Mouse (Mus musculus) heart, embryonic 10.5 days (tissue): ENCODE data around the gene Ctse. TPM values are rescaled to one million over a fixed set of nuclear protein-coding genes. Genes with fewer than 3 reads are reported as not detected.

Experiments
- DNase-seq: peaks from one replicate; pipeline ENCODE4 v3.0.0-alpha.2; 2017; ENCODE audit warnings: low spot score
- H3K27ac ChIP-seq: fragments of 300-500 bp; sonication (generic); 2 replicates; pipeline ENCODE4 v1.5.1; 2016; ENCODE audit warnings: mild to moderate bottlenecking
- H3K27me3 ChIP-seq: fragments of 300-500 bp; sonication (generic); 2 replicates; pipeline ENCODE4 v1.6.1; 2016; ENCODE audit warnings: mild to moderate bottlenecking; ENCODE audit not compliant: poor library complexity, insufficient read depth, severe bottlenecking
- H3K36me3 ChIP-seq: fragments of 300-500 bp; sonication (generic); 2 replicates; pipeline ENCODE4 v1.6.1; 2016; ENCODE audit warnings: mild to moderate bottlenecking, moderate library complexity
- H3K4me1 ChIP-seq: fragments of 300-500 bp; sonication (generic); 2 replicates; pipeline ENCODE4 v1.6.1; 2016; ENCODE audit warnings: mild to moderate bottlenecking
- H3K4me3 ChIP-seq: fragments of 300-500 bp; sonication (generic); 2 replicates; pipeline ENCODE4 v1.5.1; 2016; ENCODE audit warnings: mild to moderate bottlenecking, moderate library complexity
- H3K9me3 ChIP-seq: fragments of 300-500 bp; sonication (generic); 2 replicates; pipeline ENCODE4 v1.6.1; 2016; ENCODE audit warnings: mild to moderate bottlenecking, moderate library complexity
- WGBS: fragments of 180-500 bp; shearing (Covaris S2); methylation state at CpG from one replicate; pipeline ENCODE4 v1.1.7; 2016; 5-methylcytosine and 5-hydroxymethylcytosine counted together
- polyA plus RNA-seq: library from polyadenylated mRNA; unstranded; fragments of >200 nt; fragmentation: Nextera tagmentation; extraction: Ambion mirVana; gene quantifications from 2 replicates; pipeline ENCODE4 v1.2.1, GENCODE M21; 2016

Ctse gene
- polyA plus RNA-seq, 1 experiment from 2014 or later, result 0.21 TPM

- Histone ChIP-seq H3K27ac (peak overlapping the region; percentile 57; the same call in 1 of the 2 replicates), H3K27me3 (no peaks in the 10 kb centered on the region), H3K4me1 (peaks cover 12% of the 10 kb centered on the region), H3K9me3 (no peaks in the 10 kb centered on the region), H3K36me3 (no peaks in the 10 kb centered on the region), H3K4me3 (no peak overlapping the region)
- no peak for DNase-seq
- 60% methylated on average over 20 of the region's 20 CpGs for WGBS
These were observed 76.6 kb downstream of the Ctse start for GRCm38 (mm10) chr1:131714388-131715337.

DNA sequence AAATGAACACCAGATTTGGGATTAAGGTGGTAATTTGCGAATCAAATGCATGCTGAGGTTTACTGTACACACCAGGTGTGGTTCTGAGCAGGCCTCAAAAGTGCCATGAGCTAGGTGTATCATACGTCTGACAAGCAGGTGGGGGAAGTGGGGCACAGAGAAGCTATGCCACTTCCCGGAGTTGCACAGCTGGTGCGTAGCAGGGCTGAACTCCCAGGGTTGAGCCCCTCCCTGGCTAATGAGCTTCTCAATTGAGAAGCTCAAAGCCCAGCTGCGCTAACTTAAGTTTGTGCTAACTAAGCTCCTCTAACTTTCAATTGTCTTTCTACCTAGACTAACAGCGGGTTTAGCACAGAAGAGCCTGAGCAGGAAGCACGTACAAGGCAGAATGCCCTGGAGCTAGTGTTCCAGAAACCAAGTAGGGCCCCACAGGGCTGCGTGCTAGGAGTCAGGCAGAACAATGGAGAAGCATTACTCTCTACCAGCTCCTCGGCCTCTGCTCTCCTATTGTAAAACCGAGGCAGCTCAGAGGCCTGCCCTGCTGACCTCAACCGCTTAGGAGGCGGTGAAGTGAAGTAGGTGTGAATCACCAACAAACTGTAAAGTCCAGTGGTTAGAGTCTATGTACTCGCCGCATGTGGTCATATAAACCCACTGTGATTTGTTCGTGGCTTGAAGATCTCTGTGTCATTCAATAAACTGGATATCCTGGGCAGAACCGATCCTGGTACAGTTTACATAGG, 81.0 kb downstream of the Ctse start:
- H3K36me3 ChIP-seq, result no peaks in the 10 kb centered on the region
- no peak for DNase-seq
- WGBS, result 73% methylated on average over 16 of the region's 16 CpGs

GRCm38 (mm10) chr1:131721989-131722388, 83.9 kb downstream of the Ctse start:
- 66% methylated on average over 3 of the region's 3 CpGs for WGBS
- Histone ChIP-seq H3K9me3 (no peaks in the 10 kb centered on the region), H3K27ac (no peak overlapping the region), H3K36me3 (no peaks in the 10 kb centered on the region), H3K27me3 (no peaks in the 10 kb centered on the region; the same call in 1 of the 2 replicates), H3K4me3 (no peak overlapping the region), H3K4me1 (peaks cover 10% of the 10 kb centered on the region)
- DNase-seq, result no peak

More for the DNA sequence above, 81.0 kb downstream of the Ctse start:
- no peaks in the 10 kb centered on the region; the same call in 1 of the 2 replicates for H3K27me3 ChIP-seq
- H3K9me3 ChIP-seq, result no peaks in the 10 kb centered on the region
- H3K4me1 ChIP-seq, result peaks cover 8% of the 10 kb centered on the region
- no peak overlapping the region for H3K4me3 ChIP-seq
- no peak overlapping the region for H3K27ac ChIP-seq

DNA sequence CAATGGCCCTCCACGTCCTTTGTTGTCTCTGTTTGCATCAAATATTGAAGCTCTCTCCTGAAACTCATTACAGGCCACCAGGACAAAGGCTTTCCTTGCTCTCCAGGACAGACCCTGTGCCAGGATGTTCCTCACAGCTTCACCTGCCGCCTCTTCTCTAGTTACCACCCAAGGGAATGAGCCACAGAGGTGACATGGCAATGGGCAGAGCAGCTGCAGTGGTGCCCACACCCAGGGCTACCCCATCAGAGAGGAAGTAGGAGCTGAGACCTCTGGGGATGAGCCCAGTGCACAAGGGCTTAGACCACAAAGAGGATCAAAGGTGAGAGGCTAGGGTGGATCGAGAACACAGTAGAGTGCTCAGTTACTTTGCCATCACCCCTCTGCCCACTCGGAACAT, 85.4 kb downstream of the Ctse start:
- 76% methylated on average over 4 of the region's 4 CpGs for WGBS
- DNase-seq, result no peak
- Histone ChIP-seq H3K4me1 (peaks cover 10% of the 10 kb centered on the region), H3K27me3 (no peaks in the 10 kb centered on the region; the same call in 1 of the 2 replicates), H3K4me3 (no peak overlapping the region), H3K27ac (no peak overlapping the region), H3K9me3 (no peaks in the 10 kb centered on the region), H3K36me3 (no peaks in the 10 kb centered on the region)

Other genes with a start within 250 kb of the Ctse start
- 18.7 and 19.4 TPM in 2 replicates for gene Srgap2, start 111.0 kb upstream of the Ctse start, polyA plus RNA-seq
- 3.9 and 4.5 TPM in 2 replicates for gene Fam72a, start 110.4 kb upstream of the Ctse start, polyA plus RNA-seq
- gene Avpr1b, start 39.1 kb upstream of the Ctse start, polyA plus RNA-seq, result not detected in 2 replicates
- 0.58 and 0.79 TPM in 2 replicates for gene Rab7b, start 50.4 kb downstream of the Ctse start, polyA plus RNA-seq
- 0.05 and 0.06 TPM in 2 replicates for gene Slc26a9, start 105.7 kb downstream of the Ctse start, polyA plus RNA-seq
- 2.1 and 3.1 TPM in 2 replicates for gene Pm20d1, start 159.1 kb downstream of the Ctse start, polyA plus RNA-seq
- gene Slc41a1, start 189.2 kb downstream of the Ctse start, polyA plus RNA-seq, result 8.8 and 9.6 TPM in 2 replicates
- 10.3 and 11.6 TPM in 2 replicates for gene Rab29, start 228.9 kb downstream of the Ctse start, polyA plus RNA-seq